21 mouse cellular contexts compared by ENCODE assay signal in genomic region chr2:43592001-43592704, GRCm38 (mm10).
"Had no signal": no experiment of that assay in that cellular context is flagged by ENCODE, and none has a peak within 500 bp of the region (broad histone marks: within the 10 kb centered on the region; RNA-seq: fewer than 3 reads in every experiment).

No protein-coding gene starts in this region.

- ATAC-seq: intestine, embryonic 16.5 days had no signal

- H3K4me1 ChIP-seq: limb, embryonic 12.5 days; limb, embryonic 15.5 days; liver, embryonic 13.5 days; megakaryocyte, embryonic 14.5 days; midbrain, embryonic 10.5 days; neural tube, embryonic 12.5 days; neural tube, embryonic 15.5 days had no signal

- H3K27ac ChIP-seq: limb, embryonic 12.5 days; limb, embryonic 15.5 days; liver, embryonic 13.5 days; midbrain, embryonic 10.5 days; neural tube, embryonic 12.5 days; neural tube, embryonic 15.5 days; stomach, postnatal 0 days had no signal

- H3K4me3 ChIP-seq: limb, embryonic 12.5 days; limb, embryonic 15.5 days; liver, embryonic 13.5 days; megakaryocyte, embryonic 14.5 days; midbrain, embryonic 10.5 days; neural tube, embryonic 12.5 days; neural tube, embryonic 15.5 days had no signal

- DNase-seq: kidney, adult 8-10 months; kidney, postnatal 10 days; kidney, postnatal 4 days; left cerebral cortex, postnatal 4 days; liver, embryonic 13.5 days; lung, adult 2 months; midbrain, embryonic 14.5 days; right cerebral cortex, adult 18-20 months; right cerebral cortex, postnatal 14 days; right cerebral cortex, postnatal 4 days; thymus, adult 2 months; thymus, postnatal 14 days; thymus, postnatal 4 days had no signal

- H3K4me2 ChIP-seq: limb, embryonic 12.5 days; limb, embryonic 15.5 days; liver, embryonic 13.5 days; neural tube, embryonic 12.5 days; neural tube, embryonic 15.5 days had no signal

- H3K27me3 ChIP-seq: limb, embryonic 12.5 days; limb, embryonic 15.5 days; liver, embryonic 13.5 days; megakaryocyte, embryonic 14.5 days; neural tube, embryonic 12.5 days; neural tube, embryonic 15.5 days had no signal

- H3K36me3 ChIP-seq: limb, embryonic 12.5 days; limb, embryonic 15.5 days; liver, embryonic 13.5 days; midbrain, embryonic 10.5 days; neural tube, embryonic 12.5 days; neural tube, embryonic 15.5 days had no signal

- H3K9ac ChIP-seq: limb, embryonic 12.5 days; limb, embryonic 15.5 days; liver, embryonic 13.5 days; neural tube, embryonic 12.5 days; neural tube, embryonic 15.5 days had no signal

- H3K9me3 ChIP-seq: limb, embryonic 12.5 days; limb, embryonic 15.5 days; liver, embryonic 13.5 days; megakaryocyte, embryonic 14.5 days; midbrain, embryonic 10.5 days; neural tube, embryonic 12.5 days; neural tube, embryonic 15.5 days had no signal
